Mouse (Mus musculus) limb, embryonic 14.5 days (tissue): ENCODE measurements around the gene Tmprss13. TPM values are rescaled to one million over a fixed set of nuclear protein-coding genes. Genes with fewer than 3 reads are reported as not detected.

Experiments used
- ATAC-seq: fragments of 200-750 bp; cut with Nextera tagmentation; 2 replicates; pipeline ENCODE4 v1.8.0; 2017; ENCODE audit warnings: low read depth, moderate number of reproducible peaks, moderate TSS enrichment; ENCODE audit not compliant: low FRiP score
- DNase-seq: peaks from one replicate; pipeline ENCODE4 v3.0.0-alpha.2; 2015; ENCODE audit warnings: low spot score
- H3K27ac ChIP-seq: fragments of 300-500 bp; sonication (generic); replicated peaks from 2 replicates; pipeline ENCODE4 v1.5.1; 2014; ENCODE audit warnings: low read depth, mild to moderate bottlenecking, low read length, moderate library complexity, mixed read lengths
- H3K27me3 ChIP-seq: fragments of 300-500 bp; sonication (generic); 2 replicates; pipeline ENCODE4 v1.6.1; 2014; ENCODE audit warnings: low read length, mixed read lengths; ENCODE audit not compliant: control insufficient read depth, insufficient read depth
- H3K36me3 ChIP-seq: fragments of 300-500 bp; sonication (generic); 2 replicates; pipeline ENCODE4 v1.6.1; 2014; ENCODE audit warnings: mild to moderate bottlenecking, low read length, moderate library complexity, mixed read lengths; ENCODE audit not compliant: control insufficient read depth, insufficient read depth
- H3K4me1 ChIP-seq: fragments of 300-500 bp; sonication (generic); 2 replicates; pipeline ENCODE4 v1.6.1; 2014; ENCODE audit warnings: antibody characterized with exemption, low read length, mixed read lengths; ENCODE audit not compliant: control insufficient read depth, insufficient read depth
- H3K4me2 ChIP-seq: fragments of 300-500 bp; sonication (generic); replicated peaks from 2 replicates; pipeline ENCODE4 v1.6.1; 2014; ENCODE audit warnings: low read depth, mild to moderate bottlenecking, low read length, moderate library complexity; ENCODE audit not compliant: severe bottlenecking
- H3K4me3 ChIP-seq: fragments of 300-500 bp; sonication (generic); replicated peaks from 2 replicates; pipeline ENCODE4 v1.5.1; 2014; ENCODE audit warnings: low read length
- H3K9ac ChIP-seq: fragments of 300-500 bp; sonication (generic); 2 replicates; pipeline ENCODE4 v1.6.1; 2014; ENCODE audit warnings: mild to moderate bottlenecking, low read depth, low read length, moderate library complexity; ENCODE audit not compliant: severe bottlenecking
- H3K9me3 ChIP-seq: fragments of 300-500 bp; sonication (generic); 2 replicates; pipeline ENCODE4 v1.6.1; 2016; ENCODE audit warnings: low read length; ENCODE audit not compliant: control insufficient read depth
- POLR2A ChIP-seq: fragments of 200-500 bp; IDR thresholded peaks from 2 replicates; pipeline ENCODE4 v1.8.0; 2012; ENCODE audit warnings: inconsistent platforms, mild to moderate bottlenecking, moderate library complexity, borderline replicate concordance; ENCODE audit not compliant: insufficient read depth, insufficient read length; ENCODE audit errors: extremely low read depth
- WGBS: fragments of 180-500 bp; shearing (Covaris S2); extraction: QIAGEN DNeasy Blood & Tissue Kit; methylation state at CpG from one replicate; pipeline ENCODE4 v1.1.7; 2014; 5-methylcytosine and 5-hydroxymethylcytosine counted together
- polyA plus RNA-seq, 2 experiments: library from polyadenylated mRNA; depleted of rRNA in 1 of 2; stranded (reverse) in 1 of 2; unstranded in 1 of 2; fragments of >200 nt; fragmentation: Nextera tagmentation in 1 of 2; extraction: Ambion mirVana in 1 of 2; gene quantifications; 2 replicates each; pipeline versions ENCODE4 v1.2.1 to v1.2.3; 2012 to 2014

The Tmprss13 gene
- polyA plus RNA-seq, 2 experiments: 2.5 to 5.9 TPM

DNA sequence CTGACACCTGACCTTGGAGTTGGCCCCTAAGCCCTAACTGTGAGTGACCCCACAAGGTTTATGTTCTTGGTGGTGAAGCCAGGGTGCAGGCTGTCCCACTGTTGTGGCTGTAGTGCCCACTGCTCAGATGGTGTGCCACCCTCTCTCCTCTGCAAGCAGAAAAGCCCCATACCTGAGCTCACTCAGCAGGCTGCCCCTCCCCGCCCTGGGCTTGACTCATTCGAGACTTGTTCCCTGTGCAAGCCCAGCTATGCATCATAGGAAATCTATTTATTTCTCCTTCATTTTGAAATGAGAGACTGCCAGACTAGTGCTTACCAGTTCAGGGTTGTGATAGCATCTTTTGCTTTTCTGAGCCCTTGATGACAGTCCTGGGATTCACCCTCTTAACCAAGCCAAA lies 18.5 kb downstream of the Tmprss13 start:
- Histone ChIP-seq H3K27me3 (no peaks in the 10 kb centered on the region), H3K27ac (no peak overlapping the region), H3K9me3 (no peaks in the 10 kb centered on the region), H3K4me1 (no peaks in the 10 kb centered on the region), H3K4me2 (no peak overlapping the region), H3K36me3 (no peaks in the 10 kb centered on the region), H3K4me3 (no peak overlapping the region), H3K9ac (no peak overlapping the region)
- DNase-seq: no peak
- ATAC-seq: no peak
- TF ChIP-seq POLR2A: no peak
- 76% methylated on average over 2 of the region's 2 CpGs for WGBS

- no peak for ATAC-seq
- H3K36me3 ChIP-seq: no peaks in the 10 kb centered on the region
- TF ChIP-seq POLR2A: no peak
Observed at GRCm38 (mm10) chr9:45343066-45343465, 24.2 kb downstream of the Tmprss13 start.

DNA sequence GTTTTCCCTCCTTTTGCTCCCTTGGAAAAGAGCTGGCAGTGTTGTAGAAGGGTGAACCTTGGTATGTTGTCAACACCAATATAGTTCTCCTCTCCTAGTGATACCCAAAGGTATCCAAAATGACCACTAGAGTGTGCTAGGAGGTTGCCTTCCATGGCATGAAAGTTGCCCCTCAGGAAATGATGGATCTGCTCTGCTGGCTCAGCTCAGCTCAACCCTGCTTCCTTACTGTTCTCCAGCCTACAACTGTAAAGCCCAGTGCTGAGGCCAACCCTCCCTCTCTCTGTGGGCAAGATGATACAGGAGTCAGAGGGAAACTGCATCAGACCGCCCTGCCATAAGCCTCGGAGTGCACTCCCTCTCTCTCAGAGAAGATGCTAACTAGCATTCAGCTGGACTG lies 26.6 kb downstream of the Tmprss13 start:
- Histone ChIP-seq H3K4me3 (no peak overlapping the region), H3K27me3 (no peaks in the 10 kb centered on the region), H3K27ac (no peak overlapping the region), H3K9ac (0 out of 2 replicates have a peak overlapping the region, but pooled peaks have one; percentile 7), H3K36me3 (no peaks in the 10 kb centered on the region), H3K4me1 (no peaks in the 10 kb centered on the region), H3K9me3 (no peaks in the 10 kb centered on the region), H3K4me2 (no peak overlapping the region)
- 61% methylated on average over 2 of the region's 2 CpGs for WGBS
- TF ChIP-seq POLR2A: no peak
- ATAC-seq (peak; percentile 63; the same call in 1 of the 2 replicates), DNase-seq (peak; percentile 60)

More at GRCm38 (mm10) chr9:45343066-45343465, 24.2 kb downstream of the Tmprss13 start:
- no peaks in the 10 kb centered on the region for H3K27me3 ChIP-seq
- H3K4me1 ChIP-seq: no peaks in the 10 kb centered on the region
- H3K4me3 ChIP-seq: no peak overlapping the region
- no peak overlapping the region for H3K9ac ChIP-seq
- H3K4me2 ChIP-seq: no peak overlapping the region
- WGBS: 86% methylated on average over 3 of the region's 3 CpGs
- H3K27ac ChIP-seq: no peak overlapping the region
- no peaks in the 10 kb centered on the region for H3K9me3 ChIP-seq
- DNase-seq: no peak

- DNase-seq: no peak
- Histone ChIP-seq H3K9me3 (no peaks in the 10 kb centered on the region), H3K4me2 (no peak overlapping the region), H3K27ac (no peak overlapping the region), H3K9ac (no peak overlapping the region), H3K4me1 (no peaks in the 10 kb centered on the region), H3K4me3 (no peak overlapping the region), H3K36me3 (no peaks in the 10 kb centered on the region), H3K27me3 (no peaks in the 10 kb centered on the region)
- 80% methylated on average over 6 of the region's 6 CpGs for WGBS
- TF ChIP-seq POLR2A: no peak
- ATAC-seq: no peak
Observed at GRCm38 (mm10) chr9:45346276-45346675, 27.4 kb downstream of the Tmprss13 start.

DNA sequence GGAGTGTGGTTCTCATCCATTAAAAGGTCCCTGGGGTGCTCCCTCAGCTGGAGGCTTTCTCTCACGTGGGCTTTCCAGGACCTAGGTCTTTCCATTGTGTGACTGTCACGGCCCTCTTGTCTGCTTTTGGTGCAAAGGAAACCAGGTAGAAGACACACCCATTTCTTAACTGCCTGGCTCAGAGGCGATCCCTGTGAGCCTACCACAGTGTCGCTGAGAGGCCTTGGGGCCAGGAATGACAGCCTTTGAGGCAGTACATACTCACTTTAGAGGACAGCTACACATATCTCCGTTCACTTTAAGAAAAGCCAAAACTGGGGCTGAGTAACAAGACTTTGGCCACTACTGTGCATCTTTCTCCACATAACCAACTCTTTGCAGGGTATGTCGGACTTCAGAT lies 29.7 kb downstream of the Tmprss13 start:
- Histone ChIP-seq H3K4me3 (no peak overlapping the region), H3K4me2 (no peak overlapping the region), H3K4me1 (no peaks in the 10 kb centered on the region), H3K27me3 (no peaks in the 10 kb centered on the region), H3K9ac (no peak overlapping the region), H3K36me3 (no peaks in the 10 kb centered on the region), H3K27ac (no peak overlapping the region), H3K9me3 (no peaks in the 10 kb centered on the region)
- TF ChIP-seq POLR2A: no peak
- DNase-seq: no peak
- 81% methylated on average over 6 of the region's 6 CpGs for WGBS
- ATAC-seq: no peak

GRCm38 (mm10) chr9:45349181-45349580 lies 30.3 kb downstream of the Tmprss13 start:
- Histone ChIP-seq H3K9ac (no peak overlapping the region), H3K27me3 (no peaks in the 10 kb centered on the region), H3K4me2 (no peak overlapping the region), H3K9me3 (no peaks in the 10 kb centered on the region), H3K4me3 (no peak overlapping the region), H3K36me3 (no peaks in the 10 kb centered on the region), H3K4me1 (no peaks in the 10 kb centered on the region), H3K27ac (no peak overlapping the region)
- DNase-seq: no peak
- ATAC-seq: no peak
- no peak for TF ChIP-seq POLR2A
- 32% methylated on average over 4 of the region's 4 CpGs for WGBS
